Mouse (Mus musculus) limb, embryonic 10.5 days (tissue): ENCODE measurements around the gene Sephs2. TPM values are rescaled to one million over a fixed set of nuclear protein-coding genes. Genes with fewer than 3 reads are reported as not detected.
"Not testable (repeated sequence)": the region's sequence is repeated elsewhere in the genome, so short reads cannot be mapped to it uniquely, and the experiment has no call there.

Experiments
- DNase-seq: peaks from one replicate; pipeline ENCODE4 v3.0.0-alpha.2; 2017; ENCODE audit warnings: low spot score
- H3K27ac ChIP-seq: fragments of 300-500 bp; sonication (generic); 2 replicates; pipeline ENCODE4 v1.5.1; 2016; ENCODE audit warnings: mild to moderate bottlenecking
- H3K27me3 ChIP-seq: fragments of 300-500 bp; sonication (generic); 2 replicates; pipeline ENCODE4 v1.6.1; 2016; ENCODE audit warnings: low read depth, mild to moderate bottlenecking; ENCODE audit not compliant: poor library complexity, severe bottlenecking
- H3K36me3 ChIP-seq: fragments of 300-500 bp; sonication (generic); 2 replicates; pipeline ENCODE4 v1.6.1; 2016; ENCODE audit warnings: mild to moderate bottlenecking, moderate library complexity
- H3K4me1 ChIP-seq: fragments of 300-500 bp; sonication (generic); 2 replicates; pipeline ENCODE4 v1.6.1; 2016
- H3K4me3 ChIP-seq: fragments of 300-500 bp; sonication (generic); 2 replicates; pipeline ENCODE4 v1.5.1; 2016; ENCODE audit warnings: mild to moderate bottlenecking, moderate library complexity
- H3K9me3 ChIP-seq: fragments of 300-500 bp; sonication (generic); replicated peaks from 2 replicates; pipeline ENCODE4 v1.6.1; 2016; ENCODE audit warnings: mild to moderate bottlenecking
- WGBS: fragments of 180-500 bp; shearing (Covaris S2); methylation state at CpG from one replicate; pipeline ENCODE4 v1.1.7; 2016; 5-methylcytosine and 5-hydroxymethylcytosine counted together
- polyA plus RNA-seq: library from polyadenylated mRNA; unstranded; fragments of >200 nt; fragmentation: Nextera tagmentation; extraction: Ambion mirVana; gene quantifications from 2 replicates; pipeline ENCODE4 v1.2.1, GENCODE M21; 2016

Sephs2 gene
- polyA plus RNA-seq, 1 experiment from 2014 or later = 89.7 TPM

DNA sequence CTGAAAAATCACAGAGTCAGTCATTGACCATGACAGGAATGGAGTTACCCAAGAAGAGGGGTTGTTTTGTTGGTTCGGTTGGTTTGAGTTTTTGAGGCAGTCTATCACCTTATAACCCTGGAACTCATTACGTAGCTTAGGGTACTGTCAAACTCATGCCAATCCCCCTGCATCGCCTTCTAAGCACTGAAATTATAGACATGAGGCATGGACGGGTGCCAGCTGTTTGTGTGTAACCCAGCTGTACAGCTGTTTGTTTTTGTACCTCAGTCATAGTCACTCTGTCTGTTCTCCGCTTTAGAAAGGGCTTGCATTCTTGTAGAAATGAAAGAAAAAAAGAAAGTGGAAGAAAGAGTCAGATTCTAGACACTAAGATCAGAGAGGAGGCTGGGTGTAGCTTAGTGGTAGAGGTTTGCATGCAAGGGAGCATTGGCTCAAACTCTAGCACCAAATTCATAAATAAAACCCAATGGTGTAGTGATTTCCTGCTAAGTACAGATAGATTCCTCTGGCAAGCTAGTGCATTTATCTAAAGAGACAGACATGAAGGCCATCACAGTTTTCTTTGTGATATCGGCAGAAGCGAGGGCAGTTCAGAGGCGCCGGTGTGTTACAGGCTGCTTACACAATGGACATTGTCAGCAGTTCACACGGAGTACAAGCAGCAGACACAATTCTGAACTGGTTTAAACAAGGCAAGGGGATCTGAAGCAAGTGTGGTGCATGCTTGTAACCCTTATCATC lies 11.5 kb downstream of the Sephs2 start:
- 91% methylated on average over 10 of the region's 10 CpGs for WGBS
- Histone ChIP-seq H3K27me3 (no peaks in the 10 kb centered on the region), H3K4me3 (no peak overlapping the region), H3K4me1 (peaks cover 21% of the 10 kb centered on the region), H3K27ac (no peak overlapping the region), H3K36me3 (peaks cover 20% of the 10 kb centered on the region), H3K9me3 (no peaks in the 10 kb centered on the region)
- no peak for DNase-seq

DNA sequence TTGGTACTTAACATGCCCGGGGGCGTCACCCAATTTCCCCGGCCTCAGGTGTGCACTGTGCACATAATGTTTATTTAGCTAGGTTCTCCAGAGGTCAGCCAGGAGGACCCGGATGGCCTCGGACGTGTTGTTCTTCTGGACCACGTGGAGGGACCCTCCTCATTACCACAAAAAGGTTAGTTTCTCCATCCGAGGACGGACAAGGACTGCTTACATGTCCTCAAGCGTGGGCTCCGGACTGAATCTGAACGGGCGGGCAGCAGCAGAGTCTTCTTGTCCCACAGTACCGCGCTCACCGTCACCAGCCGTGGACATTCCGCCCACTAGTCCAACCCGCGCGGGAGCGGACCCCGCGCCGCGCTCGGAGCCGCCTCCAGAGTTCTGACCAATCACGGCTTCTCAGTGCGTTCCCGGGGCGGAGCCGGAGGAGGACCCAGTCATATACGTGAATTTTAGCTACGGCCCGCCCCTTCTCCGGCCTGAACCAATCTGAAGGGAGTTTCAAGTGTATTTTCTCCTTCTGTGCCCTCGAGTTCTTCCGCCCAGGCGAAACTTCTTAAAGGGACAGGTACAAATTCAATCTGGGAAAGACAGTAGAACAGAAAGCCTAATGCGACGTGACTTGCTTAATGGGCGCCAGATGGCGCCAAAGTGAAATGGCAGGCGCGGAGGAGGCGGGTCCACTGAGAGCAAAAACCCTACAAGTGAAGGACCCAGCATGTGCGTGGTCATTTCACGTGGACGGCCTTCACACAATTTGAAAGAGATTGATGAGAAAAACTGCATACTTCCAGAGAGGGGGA lies 13.3 kb downstream of the Sephs2 start, which contains the start of gene Dctpp1:
TSS of gene Dctpp1 (minus strand) at position 401 of the 803 bp plus-strand sequence.
- H3K27ac ChIP-seq = peak within 1 kb of the TSS; percentile 87

DNA sequence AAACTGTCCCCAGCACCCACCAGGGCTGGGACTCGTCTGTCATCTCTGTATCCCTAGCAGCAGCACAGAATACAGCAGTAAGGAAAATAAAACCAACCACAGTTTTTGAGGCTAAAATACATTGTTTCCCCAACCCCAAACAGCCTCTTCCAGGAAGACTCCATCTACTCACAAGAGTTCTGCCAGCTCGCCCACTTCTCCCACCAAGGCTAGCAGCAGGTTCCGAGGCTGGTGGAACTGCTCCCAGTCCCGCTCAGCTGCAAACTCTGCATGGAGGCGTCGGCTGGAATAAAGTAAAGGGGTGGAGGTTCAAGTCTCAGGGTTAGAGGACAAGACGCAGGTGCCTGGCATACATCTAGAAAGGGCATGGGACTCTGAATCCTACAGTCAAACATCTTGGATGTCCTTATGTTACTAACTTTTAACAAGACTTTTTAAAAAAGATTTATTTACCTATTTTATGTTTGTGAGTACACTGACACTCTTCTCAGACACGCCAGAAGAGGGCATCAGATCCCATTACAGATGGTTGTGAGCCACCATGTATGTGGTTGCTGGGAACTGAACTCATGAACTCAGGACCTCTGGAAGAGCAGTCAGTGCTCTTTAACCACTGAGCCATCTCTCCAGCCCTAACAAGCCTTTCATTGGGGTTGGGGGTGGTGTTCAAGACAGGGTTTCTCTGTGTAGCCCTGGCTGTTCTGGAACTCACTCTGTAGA lies 14.5 kb downstream of the Sephs2 start:
- WGBS = 80% methylated on average over 8 of the region's 8 CpGs
- H3K36me3 ChIP-seq = peaks cover 41% of the 10 kb centered on the region
- no peaks in the 10 kb centered on the region for H3K9me3 ChIP-seq
- peak overlapping the region; percentile 69 for H3K4me3 ChIP-seq
- no peak for DNase-seq
- no peaks in the 10 kb centered on the region for H3K27me3 ChIP-seq
- H3K4me1 ChIP-seq = peaks cover 31% of the 10 kb centered on the region
- no peak overlapping the region for H3K27ac ChIP-seq

More for the DNA sequence above, 13.3 kb downstream of the Sephs2 start, which contains the start of gene Dctpp1:
- no peaks in the 10 kb centered on the region for H3K9me3 ChIP-seq
- under 1% methylated on average over 50 of the region's 50 CpGs for WGBS
- DNase-seq = peak; percentile 95
- peak within 1 kb of the TSS; percentile 69 for H3K4me3 ChIP-seq
- H3K4me1 ChIP-seq = peaks cover 21% of the 10 kb centered on the region
- H3K36me3 ChIP-seq = peaks cover 39% of the 10 kb centered on the region
- H3K27me3 ChIP-seq = no peaks in the 10 kb centered on the region

DNA sequence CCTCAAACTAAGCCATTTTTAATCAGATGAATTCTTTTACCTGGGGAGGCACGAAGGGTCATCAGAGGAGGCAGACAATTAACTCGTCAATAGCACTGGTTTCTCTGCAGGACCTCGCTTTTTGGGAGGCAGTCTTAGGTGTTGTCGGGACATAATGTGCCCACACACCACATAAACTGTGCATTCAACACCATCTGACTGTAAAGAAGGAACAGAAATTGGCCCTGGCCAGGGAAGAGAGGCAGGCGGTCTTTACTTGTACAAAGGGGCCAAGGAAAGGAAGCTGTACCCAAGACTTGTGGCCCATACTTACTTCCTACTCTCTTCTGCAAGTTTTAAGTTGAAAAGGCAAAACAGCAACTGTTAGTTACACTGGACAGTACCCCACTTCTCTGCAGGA lies 17.3 kb downstream of the Sephs2 start:
- no peaks in the 10 kb centered on the region for H3K27me3 ChIP-seq
- H3K36me3 ChIP-seq = peaks cover 56% of the 10 kb centered on the region
- DNase-seq = no peak
- H3K27ac ChIP-seq = no peak overlapping the region
- no peak overlapping the region for H3K4me3 ChIP-seq
- H3K9me3 ChIP-seq = no peaks in the 10 kb centered on the region
- peaks cover 38% of the 10 kb centered on the region for H3K4me1 ChIP-seq
- WGBS = 88% methylated on average over 5 of the region's 5 CpGs

DNA sequence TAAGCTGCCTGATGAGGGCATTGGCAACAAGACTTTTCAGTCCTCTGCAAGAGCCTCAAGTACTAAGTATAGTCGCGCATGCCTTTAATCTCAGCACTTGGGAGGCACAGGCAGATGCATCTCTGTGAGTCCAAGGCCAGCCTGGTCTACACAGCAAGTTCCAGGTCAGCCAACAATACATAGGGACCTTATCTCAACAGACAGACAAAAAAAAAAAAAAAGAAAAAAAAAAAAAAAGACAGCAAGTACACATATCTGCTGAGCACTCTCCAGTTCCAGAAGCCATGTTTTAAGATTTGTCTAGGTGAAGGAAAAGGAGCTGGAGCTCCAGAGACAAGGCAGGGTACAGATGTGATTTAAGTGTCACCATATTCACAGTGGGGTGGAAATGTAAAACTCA lies 17.9 kb downstream of the Sephs2 start:
- H3K4me1 ChIP-seq = peaks cover 34% of the 10 kb centered on the region
- no peaks in the 10 kb centered on the region for H3K27me3 ChIP-seq
- no peaks in the 10 kb centered on the region for H3K9me3 ChIP-seq
- H3K27ac ChIP-seq = no peak overlapping the region
- DNase-seq = no peak
- no peak overlapping the region for H3K4me3 ChIP-seq
- WGBS = 86% methylated on average over 2 of the region's 2 CpGs
- H3K36me3 ChIP-seq = peaks cover 60% of the 10 kb centered on the region

DNA sequence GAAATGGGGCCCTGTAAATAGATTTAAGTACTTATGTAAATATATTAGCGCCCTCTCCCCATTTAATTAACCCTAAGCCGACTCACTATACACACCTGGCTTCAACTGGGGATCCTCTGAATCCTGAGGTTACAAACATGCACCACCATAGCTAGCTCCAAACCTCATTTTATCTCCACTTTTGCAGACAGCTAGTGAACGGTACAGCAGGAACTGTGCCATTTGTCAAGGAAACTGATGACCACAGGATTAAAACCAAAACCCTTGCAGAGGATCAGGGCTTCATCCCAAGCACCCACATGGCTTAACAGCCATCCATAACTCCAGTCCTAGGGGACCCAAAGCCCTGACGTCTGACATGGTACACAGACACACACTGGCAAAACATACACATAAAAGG lies 18.8 kb downstream of the Sephs2 start:
- 23% methylated on average over 4 of the region's 4 CpGs for WGBS
- DNase-seq = no peak
- Histone ChIP-seq H3K4me1 (peaks cover 31% of the 10 kb centered on the region), H3K4me3 (peak overlapping the region; percentile 64), H3K9me3 (no peaks in the 10 kb centered on the region), H3K27me3 (no peaks in the 10 kb centered on the region), H3K36me3 (peaks cover 68% of the 10 kb centered on the region), H3K27ac (peak overlapping the region; percentile 91)

DNA sequence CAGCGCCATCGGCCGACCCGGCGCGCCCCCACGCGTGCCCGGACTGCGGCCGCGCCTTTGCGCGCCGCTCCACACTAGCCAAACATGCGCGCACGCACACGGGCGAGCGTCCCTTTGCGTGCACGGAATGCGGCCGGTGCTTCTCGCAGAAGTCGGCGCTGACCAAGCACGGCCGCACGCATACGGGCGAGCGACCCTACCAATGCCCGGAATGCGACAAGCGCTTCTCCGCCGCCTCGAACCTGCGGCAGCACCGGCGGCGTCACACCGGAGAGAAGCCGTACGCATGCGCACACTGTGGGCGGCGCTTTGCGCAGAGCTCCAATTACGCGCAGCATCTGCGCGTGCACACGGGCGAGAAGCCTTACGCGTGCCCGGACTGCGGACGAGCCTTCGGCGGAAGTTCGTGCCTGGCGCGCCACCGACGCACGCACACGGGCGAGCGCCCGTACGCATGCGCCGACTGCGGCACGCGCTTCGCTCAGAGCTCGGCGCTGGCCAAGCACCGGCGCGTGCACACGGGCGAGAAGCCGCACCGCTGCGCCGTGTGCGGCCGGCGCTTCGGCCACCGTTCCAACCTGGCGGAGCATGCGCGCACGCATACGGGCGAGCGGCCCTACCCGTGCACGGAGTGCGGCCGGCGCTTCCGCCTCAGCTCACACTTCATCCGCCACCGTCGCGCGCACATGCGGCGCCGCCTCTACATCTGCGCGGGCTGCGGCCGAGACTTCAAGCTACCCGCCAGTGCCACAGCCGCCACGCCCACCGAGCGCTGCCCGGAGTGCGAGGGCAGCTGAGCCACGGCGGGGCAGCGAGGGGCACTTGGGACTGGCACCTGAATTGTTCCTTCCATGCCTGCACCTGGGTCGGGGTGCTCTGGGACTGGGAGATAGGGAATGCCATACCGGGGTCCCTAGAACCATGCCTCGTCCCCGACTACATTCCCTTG lies 19.8 kb downstream of the Sephs2 start:
- Histone ChIP-seq H3K36me3 (peaks cover 74% of the 10 kb centered on the region), H3K27me3 (no peaks in the 10 kb centered on the region), H3K4me1 (peaks cover 22% of the 10 kb centered on the region), H3K27ac (peak overlapping the region; percentile 91), H3K4me3 (peak overlapping the region; percentile 64), H3K9me3 (no peaks in the 10 kb centered on the region)
- WGBS = 1% methylated on average over 136 of the region's 136 CpGs
- peak; percentile 95 for DNase-seq

DNA sequence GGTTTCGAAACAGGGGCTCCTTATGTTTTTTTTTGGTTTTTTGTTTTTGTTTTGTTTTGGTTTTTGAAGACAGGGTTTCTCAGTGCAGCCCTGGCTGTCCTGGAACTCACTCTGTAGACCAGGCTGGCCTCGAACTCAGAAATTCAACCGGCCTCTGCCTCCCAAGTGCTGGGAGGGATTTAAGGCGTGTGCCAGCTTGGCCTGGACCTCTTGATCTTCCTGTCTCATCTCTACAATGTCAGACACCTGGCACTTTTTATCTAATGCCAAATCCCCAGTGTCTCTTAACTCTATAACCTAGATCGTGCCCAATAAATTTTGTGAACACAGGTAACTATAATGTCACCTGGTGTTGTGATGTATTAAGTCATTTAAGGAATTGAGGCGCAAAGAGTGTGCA lies 20.5 kb downstream of the Sephs2 start:
- Histone ChIP-seq H3K27me3 (no peaks in the 10 kb centered on the region), H3K4me1 (peaks cover 18% of the 10 kb centered on the region), H3K27ac (peak overlapping the region; percentile 91; the same call in 1 of the 2 replicates), H3K4me3 (peak overlapping the region; percentile 64), H3K9me3 (no peaks in the 10 kb centered on the region), H3K36me3 (peaks cover 72% of the 10 kb centered on the region)
- 85% methylated on average over 6 of the region's 6 CpGs for WGBS
- DNase-seq = no peak

DNA sequence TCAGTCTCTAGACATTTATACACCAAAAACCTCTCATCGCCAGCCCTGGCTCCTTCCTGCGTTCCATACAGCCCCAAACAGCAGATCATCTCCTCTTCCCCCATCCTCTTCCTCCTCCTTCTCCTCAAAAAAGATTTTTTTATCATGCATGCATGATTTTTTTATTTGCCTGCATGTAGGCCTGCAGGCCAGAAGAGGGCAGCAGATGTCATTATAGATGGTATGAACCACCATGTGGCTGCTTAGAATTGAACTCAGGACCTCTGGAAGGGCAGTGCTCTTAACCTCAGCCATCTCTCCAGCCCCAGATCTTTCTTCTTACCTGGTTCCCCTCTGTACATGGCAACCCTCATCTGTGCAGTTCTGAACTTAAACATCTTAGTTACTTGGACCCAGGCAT lies 21.4 kb downstream of the Sephs2 start:
- H3K4me1 ChIP-seq = peaks cover 18% of the 10 kb centered on the region
- WGBS = 92% methylated on average over 2 of the region's 2 CpGs
- H3K27ac ChIP-seq = no peak overlapping the region
- peaks cover 71% of the 10 kb centered on the region for H3K36me3 ChIP-seq
- H3K9me3 ChIP-seq = no peaks in the 10 kb centered on the region
- no peak for DNase-seq
- H3K4me3 ChIP-seq = no peak overlapping the region
- H3K27me3 ChIP-seq = no peaks in the 10 kb centered on the region

DNA sequence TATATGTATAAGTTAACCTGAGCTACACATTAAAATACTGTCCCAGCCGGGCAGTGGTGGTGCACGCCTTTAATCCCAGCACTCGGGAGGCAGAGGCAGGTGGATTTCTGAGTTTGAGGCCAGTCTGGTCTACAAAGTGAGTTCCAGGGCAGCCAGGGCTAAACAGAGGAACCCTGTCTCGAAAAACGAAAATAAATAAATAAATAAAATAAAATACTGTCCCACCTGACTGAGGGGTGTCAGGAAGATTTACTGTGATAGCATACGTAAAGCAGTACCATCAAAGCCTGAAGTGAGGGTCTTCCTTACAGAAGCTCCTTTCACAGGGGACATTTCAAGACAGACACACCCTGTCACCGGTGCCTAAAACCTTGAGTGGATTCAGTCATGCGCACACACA lies 23.3 kb downstream of the Sephs2 start:
- not testable (repeated sequence) for DNase-seq, H3K27me3 ChIP-seq, H3K27ac ChIP-seq, H3K4me3 ChIP-seq, H3K9me3 ChIP-seq
- Histone ChIP-seq H3K36me3 (peaks cover 70% of the 10 kb centered on the region), H3K4me1 (peaks cover 30% of the 10 kb centered on the region)
- 90% methylated on average over 8 of the region's 8 CpGs for WGBS

DNA sequence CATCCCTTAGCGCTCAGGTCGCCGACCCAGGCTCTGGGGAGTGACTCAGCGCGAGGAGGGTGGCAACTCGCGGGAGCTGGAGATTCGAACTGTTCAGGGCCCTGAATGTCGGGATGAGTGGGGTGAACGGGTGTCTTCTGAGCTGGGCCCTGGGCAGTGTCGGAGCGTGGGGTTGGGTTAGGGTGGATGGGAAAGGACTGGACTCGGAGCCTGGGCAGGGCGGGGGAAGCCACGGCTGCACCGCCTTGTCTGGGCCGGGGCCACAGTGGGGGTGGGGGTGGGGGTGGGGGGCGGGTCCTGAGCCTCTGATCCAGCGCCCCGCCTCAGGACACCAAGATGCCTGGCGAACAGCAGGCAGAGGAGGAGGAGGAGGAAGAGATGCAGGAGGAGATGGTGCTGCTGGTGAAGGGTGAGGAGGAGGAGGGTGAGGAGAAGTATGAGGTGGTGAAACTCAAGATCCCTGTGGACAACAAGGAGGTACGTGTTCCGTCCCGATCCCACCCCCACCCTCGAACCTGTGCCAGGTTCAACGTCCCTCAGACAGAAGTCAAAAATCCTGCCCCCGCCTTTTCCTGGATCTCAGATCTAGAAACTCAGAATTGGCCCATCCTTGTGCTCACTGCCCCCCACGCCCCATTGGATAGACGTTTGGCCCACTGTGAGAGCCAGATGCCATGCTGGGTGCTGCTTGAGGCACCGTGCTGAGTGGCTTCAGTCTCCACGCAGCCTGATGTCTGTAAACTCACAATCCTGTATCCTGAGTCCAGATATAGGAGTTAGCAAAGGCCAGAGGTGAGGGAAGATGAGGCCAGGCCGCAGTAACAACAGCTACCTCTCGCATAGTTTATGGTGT lies 29.0 kb downstream of the Sephs2 start:
- H3K4me3 ChIP-seq = peak overlapping the region; percentile 85
- H3K36me3 ChIP-seq = peaks cover 42% of the 10 kb centered on the region
- no peak for DNase-seq
- peaks cover 30% of the 10 kb centered on the region for H3K4me1 ChIP-seq
- no peaks in the 10 kb centered on the region for H3K9me3 ChIP-seq
- peak overlapping the region; percentile 95 for H3K27ac ChIP-seq
- H3K27me3 ChIP-seq = no peaks in the 10 kb centered on the region
- 11% methylated on average over 32 of the region's 33 CpGs for WGBS
